Mouse (Mus musculus) urinary bladder, postnatal 25 days (tissue): ENCODE data around the gene Zbtb17.

Experiments used
- DNase-seq: peaks from one replicate; pipeline ENCODE4 v3.0.0; 2022; ENCODE audit warnings: low spot score

Gene Zbtb17

DNA sequence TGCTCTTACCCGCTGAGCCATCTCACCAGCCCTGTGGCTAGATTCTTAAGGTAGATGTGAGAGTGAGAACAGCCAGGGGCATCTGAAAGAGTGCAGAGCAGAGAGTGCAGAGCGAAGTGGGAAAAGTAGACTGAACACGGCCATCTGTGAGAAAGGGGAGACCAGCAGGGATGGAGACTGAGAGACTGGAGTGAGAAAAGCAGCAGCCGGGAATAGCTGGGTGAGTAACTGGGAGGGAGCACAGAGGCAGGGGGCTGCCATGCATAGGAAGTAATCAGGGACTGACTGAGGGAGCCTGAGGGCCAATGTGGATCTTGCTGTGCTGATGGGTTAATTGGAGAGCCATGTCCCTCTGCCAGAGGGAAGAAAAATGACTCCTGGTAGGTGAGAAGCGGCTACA, 58.3 kb downstream of the Zbtb17 start:
- DNase-seq = no peak

DNA sequence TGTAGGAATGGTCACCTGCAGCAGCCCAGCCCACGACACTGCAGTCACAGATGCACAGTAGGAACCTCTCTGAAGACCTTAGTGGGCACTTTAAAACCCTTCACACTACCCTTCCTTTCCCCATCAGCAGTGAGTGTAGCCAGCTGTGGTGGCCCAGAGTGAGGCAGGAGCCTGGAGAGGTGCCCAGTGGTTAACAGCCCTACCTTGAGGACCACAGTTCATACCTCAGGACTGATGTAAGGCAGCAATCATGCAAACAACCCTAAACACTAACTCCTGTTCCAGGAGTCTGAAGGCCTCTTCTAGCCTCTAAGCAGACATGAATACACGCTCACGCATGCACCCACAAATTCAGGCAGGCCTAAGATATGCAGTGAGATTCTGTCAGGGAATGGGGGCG, 60.0 kb downstream of the Zbtb17 start:
- no peak for DNase-seq

DNA sequence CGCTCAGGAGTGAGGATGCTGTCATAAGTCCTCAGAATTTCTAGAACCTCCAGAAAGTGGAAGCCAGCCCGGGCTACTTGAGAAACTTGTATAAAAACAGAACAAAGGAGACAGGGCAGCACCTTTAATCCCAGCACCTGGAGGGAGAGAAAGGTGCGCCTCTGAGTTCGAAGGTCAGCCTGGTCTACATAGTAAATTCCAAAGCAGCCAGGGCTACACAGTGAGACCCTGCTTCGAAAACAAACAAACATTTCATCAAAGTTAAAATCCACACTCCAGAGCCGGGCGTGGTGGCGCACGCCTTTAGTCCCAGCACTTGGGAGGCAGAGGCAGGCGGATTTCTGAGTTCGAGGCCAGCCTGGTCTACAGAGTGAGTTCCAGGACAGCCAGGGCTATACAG, 61.4 kb downstream of the Zbtb17 start:
- no peak for DNase-seq

DNA sequence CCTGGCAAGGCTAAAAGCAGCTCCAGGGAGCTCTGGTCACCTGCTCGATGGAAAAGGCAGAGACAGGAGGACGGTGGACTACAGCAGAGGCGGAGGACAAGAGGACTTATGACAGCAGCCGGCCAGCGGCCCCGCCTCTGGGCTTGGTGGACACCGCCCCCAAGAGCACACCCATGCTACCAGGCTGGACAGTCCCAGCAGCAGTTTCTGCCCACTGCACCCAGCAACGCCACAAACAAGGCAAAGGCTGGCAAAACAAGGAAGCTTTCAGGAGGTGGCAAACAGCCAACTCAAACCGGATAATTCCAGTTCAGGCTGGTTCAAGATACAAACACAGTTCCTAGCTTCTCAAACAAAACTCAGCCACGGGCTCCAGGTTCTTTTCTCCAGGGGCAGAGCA, 61.9 kb downstream of the Zbtb17 start:
- DNase-seq = peak; percentile 76

DNA sequence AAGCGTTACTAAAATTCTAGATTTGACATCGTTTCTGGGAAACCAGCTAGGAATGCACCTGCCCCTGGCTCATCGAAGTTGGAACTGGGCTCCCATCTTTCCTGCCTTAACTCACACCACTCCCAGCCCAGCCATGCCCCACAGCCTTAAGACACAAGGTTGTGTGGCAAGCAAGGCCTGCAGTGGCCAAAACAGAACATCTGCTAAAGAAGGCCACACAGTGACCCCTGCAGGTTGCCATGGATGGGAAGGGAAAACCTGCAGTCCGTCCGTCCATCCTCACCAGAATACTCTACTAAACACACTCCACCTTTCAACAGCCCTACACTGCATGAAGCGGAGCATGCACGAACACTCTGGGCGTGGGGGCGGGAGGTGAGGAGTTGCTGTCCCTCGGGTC, 62.4 kb downstream of the Zbtb17 start:
- no peak for DNase-seq

DNA sequence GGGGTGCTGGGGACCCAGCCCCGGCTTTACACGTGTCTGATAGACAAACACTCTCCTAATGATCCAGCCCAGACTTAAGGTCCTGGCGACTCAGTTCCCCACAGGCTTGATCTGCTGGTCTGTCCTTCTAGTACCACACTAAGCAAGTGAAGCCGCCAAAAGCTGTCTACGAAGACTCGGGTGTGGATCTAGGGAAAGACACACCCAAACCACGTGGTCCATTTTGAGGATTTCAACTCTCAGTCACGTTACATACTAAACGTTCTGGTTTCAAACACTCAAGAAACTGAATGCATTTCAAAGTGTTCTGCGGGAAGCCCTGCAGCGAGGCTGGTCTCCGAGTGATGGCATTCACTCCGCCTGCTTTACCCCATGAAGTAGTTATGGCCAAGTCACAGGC, 66.0 kb downstream of the Zbtb17 start:
- no peak for DNase-seq

DNA sequence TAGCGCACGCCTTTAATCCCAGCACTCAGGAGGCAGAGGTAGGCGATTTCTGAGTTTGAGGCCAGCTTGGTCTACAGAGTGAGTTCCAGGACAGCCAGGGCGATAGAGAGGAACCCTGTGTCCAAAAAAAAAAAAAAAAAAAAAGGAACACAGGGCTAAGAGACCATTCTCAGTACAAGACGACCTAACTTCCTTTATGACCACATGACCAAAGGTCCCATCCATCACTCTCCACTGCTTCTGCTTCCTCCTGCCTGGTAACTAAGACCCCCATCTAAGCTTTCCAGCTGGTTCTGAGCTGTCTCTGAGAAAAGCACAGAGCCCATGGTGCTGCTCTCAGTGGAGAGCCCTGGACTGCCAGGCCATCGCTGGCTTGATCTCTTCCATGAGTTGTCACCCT, 67.7 kb downstream of the Zbtb17 start:
- DNase-seq = no peak

DNA sequence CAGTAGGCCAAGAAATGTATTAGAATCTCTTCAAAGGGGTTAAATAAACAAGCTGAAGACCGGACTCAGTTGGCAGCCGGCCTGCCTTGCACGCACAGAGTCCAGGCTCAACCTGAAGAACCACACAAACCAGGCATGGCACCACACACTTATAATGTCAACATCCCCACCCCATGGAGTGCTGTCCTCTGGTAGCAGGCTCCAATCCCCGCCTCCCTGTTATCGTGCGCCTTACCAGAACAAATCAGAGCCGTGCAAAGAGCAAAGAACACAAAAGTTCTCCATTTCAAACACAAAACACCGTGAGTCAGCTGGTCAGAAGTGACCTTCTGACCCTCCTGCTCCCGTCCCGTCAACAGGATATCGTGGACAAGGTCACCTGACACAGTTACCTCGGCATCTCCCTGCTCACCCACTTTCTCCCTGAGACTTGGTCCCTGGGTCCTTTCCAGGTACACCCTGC, 69.8 kb downstream of the Zbtb17 start:
- DNase-seq = peak; percentile 56
